Comparison of ENCODE assay signal across 8 mouse cellular contexts in genomic region chr1:45926393-45926763, GRCm38 (mm10). TPM values are rescaled to one million over a fixed set of nuclear protein-coding genes. Genes with fewer than 3 reads are reported as not detected.
DNase-seq lines count a peak whose midpoint lies in the region; ATAC-seq and TF ChIP-seq lines count a peak whose summit lies in the region.

TSS of gene Slc40a1 (minus strand) at chr1:45926523.

- H3K9ac ChIP-seq in lung, embryonic 14.5 days: peak within 1 kb of the TSS; percentile 51
- peak within 1 kb of the TSS; percentile 82 for H3K9ac ChIP-seq in heart, embryonic 13.5 days
- H3K9ac ChIP-seq in limb, embryonic 13.5 days: peak within 1 kb of the TSS; percentile 70

- H3K36me3 ChIP-seq in lung, embryonic 14.5 days (ENCODE audit: insufficient read depth): no peaks in the 10 kb centered on the region
- no peaks in the 10 kb centered on the region for H3K36me3 ChIP-seq in embryonic facial prominence, embryonic 10.5 days (replicated peaks)
- H3K36me3 ChIP-seq in heart, embryonic 13.5 days: no peaks in the 10 kb centered on the region
- H3K36me3 ChIP-seq in limb, embryonic 13.5 days: no peaks in the 10 kb centered on the region

- H3K27ac ChIP-seq in lung, embryonic 14.5 days (ENCODE audit: low read depth): peak within 1 kb of the TSS; percentile 85
- peak within 1 kb of the TSS; percentile 75 for H3K27ac ChIP-seq in embryonic facial prominence, embryonic 10.5 days (replicated peaks)
- H3K27ac ChIP-seq in heart, embryonic 13.5 days (replicated peaks): peak within 1 kb of the TSS; percentile 64
- H3K27ac ChIP-seq in limb, embryonic 13.5 days: no peak within 1 kb of the TSS
- H3K27ac ChIP-seq in olfactory bulb, adult 2 months (ENCODE audit: insufficient read depth, low read depth, low read length): no peak within 1 kb of the TSS

- no peak for TF ChIP-seq CTCF in lung, embryonic 14.5 days (IDR thresholded peaks at IDR 0.05; ENCODE audit: low read depth)
- no peak for TF ChIP-seq CTCF in olfactory bulb, adult 2 months (IDR thresholded peaks at IDR 0.05; ENCODE audit: insufficient read depth, low read depth, low read length)

- no peaks in the 10 kb centered on the region for H3K9me3 ChIP-seq in lung, embryonic 14.5 days (ENCODE audit: low read depth, low read length)
- H3K9me3 ChIP-seq in embryonic facial prominence, embryonic 10.5 days: no peaks in the 10 kb centered on the region
- no peaks in the 10 kb centered on the region for H3K9me3 ChIP-seq in heart, embryonic 13.5 days
- H3K9me3 ChIP-seq in limb, embryonic 13.5 days: no peaks in the 10 kb centered on the region

- peaks cover 8% of the 10 kb centered on the region; the same call in 1 of the 2 replicates for H3K4me1 ChIP-seq in lung, embryonic 14.5 days (ENCODE audit: insufficient read depth)
- H3K4me1 ChIP-seq in embryonic facial prominence, embryonic 10.5 days: peaks cover 9% of the 10 kb centered on the region
- peaks cover 11% of the 10 kb centered on the region for H3K4me1 ChIP-seq in heart, embryonic 13.5 days
- H3K4me1 ChIP-seq in limb, embryonic 13.5 days: 0 out of 2 replicates have a peak, but pooled peaks cover 6% of the 10 kb centered on the region
- peaks cover 6% of the 10 kb centered on the region for H3K4me1 ChIP-seq in olfactory bulb, adult 2 months (ENCODE audit: control insufficient read depth, insufficient read depth, low read length)

- H3K4me2 ChIP-seq in lung, embryonic 14.5 days: peak within 1 kb of the TSS; percentile 95
- peak within 1 kb of the TSS; percentile 73 for H3K4me2 ChIP-seq in heart, embryonic 13.5 days
- H3K4me2 ChIP-seq in limb, embryonic 13.5 days (replicated peaks): peak within 1 kb of the TSS; percentile 95

- no peaks in the 10 kb centered on the region for H3K27me3 ChIP-seq in lung, embryonic 14.5 days (ENCODE audit: insufficient read depth, low read length)
- peaks cover 44% of the 10 kb centered on the region for H3K27me3 ChIP-seq in embryonic facial prominence, embryonic 10.5 days (replicated peaks; ENCODE audit: low read depth, poor library complexity, severe bottlenecking)
- H3K27me3 ChIP-seq in heart, embryonic 13.5 days (replicated peaks): peaks cover 12% of the 10 kb centered on the region
- H3K27me3 ChIP-seq in limb, embryonic 13.5 days: peaks cover 27% of the 10 kb centered on the region

- TF ChIP-seq POLR2A in olfactory bulb, adult 2 months (IDR thresholded peaks at IDR 0.05; ENCODE audit: insufficient read depth, low read depth, low read length): no peak

- no peak for DNase-seq in lung, embryonic 14.5 days
- DNase-seq in lung, postnatal 36 days: no peak
- no peak for DNase-seq in embryonic facial prominence, embryonic 10.5 days (ENCODE audit: low spot score)
- no peak for DNase-seq in right cerebral cortex, postnatal 14 days

- peak within 1 kb of the TSS; percentile 55 for H3K4me3 ChIP-seq in lung, embryonic 14.5 days (ENCODE audit: low read depth, low read length)
- H3K4me3 ChIP-seq in embryonic facial prominence, embryonic 10.5 days: peak within 1 kb of the TSS; percentile 74
- H3K4me3 ChIP-seq in heart, embryonic 13.5 days: peak within 1 kb of the TSS; percentile 67
- H3K4me3 ChIP-seq in limb, embryonic 13.5 days: peak within 1 kb of the TSS; percentile 66
- peak within 1 kb of the TSS; percentile 74 for H3K4me3 ChIP-seq in olfactory bulb, adult 2 months (ENCODE audit: insufficient read depth, low read depth, low read length)

- WGBS in lung, embryonic 14.5 days: 23% methylated on average over 9 of the region's 9 CpGs
- 17% methylated on average over 9 of the region's 9 CpGs for WGBS in embryonic facial prominence, embryonic 10.5 days
- WGBS in heart, embryonic 13.5 days: 25% methylated on average over 9 of the region's 9 CpGs
- WGBS in limb, embryonic 13.5 days: 24% methylated on average over 9 of the region's 9 CpGs
- 57% methylated on average over 9 of the region's 9 CpGs for WGBS in olfactory bulb, adult 2 months

- ATAC-seq in lung, embryonic 14.5 days (ENCODE audit: insufficient read depth): no peak; the same call in 1 of the 2 replicates
- ATAC-seq in heart, embryonic 13.5 days (ENCODE audit: extremely low read depth, insufficient number of reproducible peaks, low FRiP score, low TSS enrichment): no peak
- ATAC-seq in limb, embryonic 13.5 days (ENCODE audit: low FRiP score, low read depth): no peak
- no peak for ATAC-seq in frontal cortex, adult (ENCODE audit: low TSS enrichment)

RNA-seq across cellular contexts. Expression of gene Slc40a1, which starts in this region (rescaled TPM):
- 47.3 and 52.0 TPM in 2 replicates for polyA plus RNA-seq in lung, embryonic 14.5 days (2014; fragmentation: Nextera tagmentation; extraction: Ambion mirVana)
- polyA plus RNA-seq in embryonic facial prominence, embryonic 10.5 days (2016; fragmentation: Nextera tagmentation; extraction: Ambion mirVana): 8.2 and 8.7 TPM in 2 replicates
- polyA plus RNA-seq in heart, embryonic 13.5 days (2015; fragmentation: Nextera tagmentation; extraction: Ambion mirVana): 19.4 and 20.8 TPM in 2 replicates
- polyA plus RNA-seq in limb, embryonic 13.5 days (2015; fragmentation: Nextera tagmentation; extraction: Ambion mirVana): 29.7 and 31.4 TPM in 2 replicates
- polyA plus RNA-seq in olfactory bulb, adult 2 months (2012; ENCODE audit: insufficient read depth, insufficient read length, low replicate concordance, missing spikeins): not detected in 2 replicates

Comparison
In these comparisons a context has a peak if more than half of its experiments do, and no peak if none do; other contexts are left out.
1. H3K27ac ChIP-seq: peak in lung, embryonic 14.5 days (single experiment), embryonic facial prominence, embryonic 10.5 days (single experiment) and heart, embryonic 13.5 days (single experiment); none in limb, embryonic 13.5 days (single experiment) and olfactory bulb, adult 2 months (single experiment).
2. Peak in every context shown above with its lines, with median percentiles within 50 percentile points of each other: H3K4me2 ChIP-seq, H3K4me3 ChIP-seq and H3K9ac ChIP-seq.